Mouse (Mus musculus) heart, embryonic 13.5 days (tissue): ENCODE measurements around the gene Npr2. TPM values are rescaled to one million over a fixed set of nuclear protein-coding genes. Genes with fewer than 3 reads are reported as not detected.

ENCODE experiments used
- microRNA-seq: library from miRNA; unstranded; fragments of <30 nt; microRNA quantifications from one replicate; pipeline ENCODE4, GENCODE M21; 2016
- polyA plus RNA-seq: library from polyadenylated mRNA; unstranded; fragments of >200 nt; fragmentation: Nextera tagmentation; extraction: Ambion mirVana; gene quantifications from 2 replicates; pipeline ENCODE4 v1.2.1, GENCODE M21; 2015

Gene Npr2
- polyA plus RNA-seq, 1 experiment from 2014 or later, result 7.7 TPM

Small RNAs within 50 kb of the gene (microRNA-seq; reads per million reads assigned to microRNA genes)
- not detected for gene Gm25262

Other genes with a start within 250 kb of the Npr2 start
- gene Rusc2, start 250.0 kb upstream of the Npr2 start, polyA plus RNA-seq, result 9.9 and 13.9 TPM in 2 replicates
- gene Fam166b, start 202.8 kb upstream of the Npr2 start, polyA plus RNA-seq, result 0.11 TPM in 1 of 2 replicates, not detected in the other
- 3.8 and 4.0 TPM in 2 replicates for gene Tesk1, start 190.0 kb upstream of the Npr2 start, polyA plus RNA-seq
- gene Cd72, start 177.3 kb upstream of the Npr2 start, polyA plus RNA-seq, result 1.9 and 2.6 TPM in 2 replicates
- not detected in 2 replicates for gene Sit1, start 148.2 kb upstream of the Npr2 start, polyA plus RNA-seq
- gene Ccdc107, start 139.0 kb upstream of the Npr2 start, polyA plus RNA-seq, result 70.9 and 77.6 TPM in 2 replicates
- gene Arhgef39, start 132.2 kb upstream of the Npr2 start, polyA plus RNA-seq, result 32.0 and 40.3 TPM in 2 replicates
- gene Car9, start 125.0 kb upstream of the Npr2 start, polyA plus RNA-seq, result 1.8 and 2.0 TPM in 2 replicates
- 143 and 157 TPM in 2 replicates for gene Tpm2, start 108.2 kb upstream of the Npr2 start, polyA plus RNA-seq
- 57.8 and 59.1 TPM in 2 replicates for gene Creb3, start 69.6 kb upstream of the Npr2 start, polyA plus RNA-seq
- 76.9 and 78.1 TPM in 2 replicates for gene Tln1, start 69.2 kb upstream of the Npr2 start, polyA plus RNA-seq
- 20.6 and 21.4 TPM in 2 replicates for gene Rgp1, start 53.2 kb upstream of the Npr2 start, polyA plus RNA-seq
- gene Gba2, start 53.1 kb upstream of the Npr2 start, polyA plus RNA-seq, result 20.3 and 22.4 TPM in 2 replicates
- 0.62 and 2.1 TPM in 2 replicates for gene Msmp, start 47.4 kb upstream of the Npr2 start, polyA plus RNA-seq
- gene Spag8, start 21.7 kb downstream of the Npr2 start, polyA plus RNA-seq, result 0.59 and 0.92 TPM in 2 replicates
- gene Hint2, start 24.5 kb downstream of the Npr2 start, polyA plus RNA-seq, result 131 and 166 TPM in 2 replicates
- gene Tmem8b, start 37.0 kb downstream of the Npr2 start, polyA plus RNA-seq, result 4.0 and 4.8 TPM in 2 replicates
- 2.6 and 2.9 TPM in 2 replicates for gene Fam221b, start 37.2 kb downstream of the Npr2 start, polyA plus RNA-seq
- gene Olfr70, start 68.9 kb downstream of the Npr2 start, polyA plus RNA-seq, result not detected in 2 replicates
- gene Olfr71, start 78.3 kb downstream of the Npr2 start, polyA plus RNA-seq, result not detected in 2 replicates
- 0.78 and 1.1 TPM in 2 replicates for gene Hrct1, start 95.3 kb downstream of the Npr2 start, polyA plus RNA-seq
- 0.21 and 0.43 TPM in 2 replicates for gene Spaar, start 98.1 kb downstream of the Npr2 start, polyA plus RNA-seq
- gene Olfr159, start 139.1 kb downstream of the Npr2 start, polyA plus RNA-seq, result not detected in 2 replicates
- gene Olfr156, start 192.0 kb downstream of the Npr2 start, polyA plus RNA-seq, result not detected in 2 replicates
- not detected in 2 replicates for gene Olfr157, start 208.3 kb downstream of the Npr2 start, polyA plus RNA-seq
- gene Olfr155, start 219.6 kb downstream of the Npr2 start, polyA plus RNA-seq, result not detected in 2 replicates
- 9.7 and 13.4 TPM in 2 replicates for gene Reck, start 243.6 kb downstream of the Npr2 start, polyA plus RNA-seq